Comparison of ENCODE assay signal across 27 mouse cellular contexts in genomic region chr3:68269251-68269650, GRCm38 (mm10).
DNase-seq lines count a peak whose midpoint lies in the region; ATAC-seq lines count a peak whose summit lies in the region.
"Had no signal": no experiment of that assay in that cellular context is flagged by ENCODE, and none has a peak within 500 bp of the region (broad histone marks: within the 10 kb centered on the region; RNA-seq: fewer than 3 reads in every experiment).

No protein-coding gene starts in this region.

- H3K27me3 ChIP-seq in kidney, embryonic 14.5 days (ENCODE audit: control insufficient read depth, insufficient read depth, low read length) = no peaks in the 10 kb centered on the region
- no peaks in the 10 kb centered on the region for H3K27me3 ChIP-seq in embryonic facial prominence, embryonic 10.5 days (replicated peaks; ENCODE audit: low read depth, poor library complexity, severe bottlenecking)
- no peaks in the 10 kb centered on the region for H3K27me3 ChIP-seq in hindbrain, embryonic 15.5 days
- H3K27me3 ChIP-seq: embryonic facial prominence, embryonic 12.5 days; heart, embryonic 13.5 days; intestine, embryonic 15.5 days; midbrain, embryonic 15.5 days; neural tube, embryonic 15.5 days had no signal

- no peaks in the 10 kb centered on the region for H3K4me1 ChIP-seq in kidney, embryonic 14.5 days (ENCODE audit: control insufficient read depth, insufficient read depth, low read length)
- no peaks in the 10 kb centered on the region for H3K4me1 ChIP-seq in embryonic facial prominence, embryonic 10.5 days
- H3K4me1 ChIP-seq in hindbrain, embryonic 15.5 days (replicated peaks) = peaks cover 14% of the 10 kb centered on the region
- H3K4me1 ChIP-seq: embryonic facial prominence, embryonic 12.5 days; heart, embryonic 13.5 days; intestine, embryonic 15.5 days; midbrain, embryonic 15.5 days had no signal

- peak; percentile 80 for ATAC-seq in kidney, embryonic 14.5 days (ENCODE audit: low FRiP score, low TSS enrichment)
- 0 out of 2 replicates have a peak, but pooled peaks have one; percentile 45 for ATAC-seq in hindbrain, embryonic 15.5 days (ENCODE audit: low FRiP score, low read depth)
- ATAC-seq: forebrain, embryonic 16.5 days; intestine, embryonic 15.5 days; midbrain, embryonic 15.5 days had no signal

- 45% methylated on average over 4 of the region's 4 CpGs for WGBS in kidney, embryonic 14.5 days
- 73% methylated on average over 4 of the region's 4 CpGs for WGBS in embryonic facial prominence, embryonic 10.5 days
- 47% methylated on average over 4 of the region's 4 CpGs for WGBS in hindbrain, embryonic 15.5 days

- peak; percentile 33 for DNase-seq in embryo, embryonic 10 days (ENCODE audit: low spot score)
- DNase-seq in embryo, embryonic 11 days = no peak
- DNase-seq in kidney, postnatal 36 days = no peak
- peak; percentile 10 for DNase-seq in embryonic facial prominence, embryonic 10.5 days (ENCODE audit: low spot score)
- DNase-seq in heart, adult 18-20 months = no peak
- DNase-seq: adrenal gland, adult 8-10 months; cerebellum, adult 2 months; cerebellum, postnatal 36 days; heart, postnatal 10 days; kidney, adult 9 months; layer of hippocampus, adult 9-11 months; liver; lung, embryonic 14.5 days; lung, postnatal 14 days; right cerebral cortex, adult 18-20 months; spleen, adult 18-20 months; thymus, postnatal 14 days had no signal

- no peak overlapping the region for H3K4me3 ChIP-seq in kidney, embryonic 14.5 days (ENCODE audit: low read length)
- no peak overlapping the region for H3K4me3 ChIP-seq in embryonic facial prominence, embryonic 10.5 days
- H3K4me3 ChIP-seq in hindbrain, embryonic 15.5 days = no peak overlapping the region
- H3K4me3 ChIP-seq: embryonic facial prominence, embryonic 12.5 days; heart, embryonic 13.5 days; intestine, embryonic 15.5 days; midbrain, embryonic 15.5 days; neural tube, embryonic 15.5 days had no signal

- no peak overlapping the region for H3K4me2 ChIP-seq in kidney, embryonic 14.5 days (replicated peaks; ENCODE audit: low read depth, low read length)
- H3K4me2 ChIP-seq in hindbrain, embryonic 15.5 days = no peak overlapping the region
- H3K4me2 ChIP-seq: embryonic facial prominence, embryonic 12.5 days; heart, embryonic 13.5 days; intestine, embryonic 15.5 days; lung, embryonic 14.5 days; midbrain, embryonic 15.5 days; neural tube, embryonic 15.5 days had no signal

- H3K9me3 ChIP-seq in kidney, embryonic 14.5 days (ENCODE audit: control insufficient read depth, low read length) = no peaks in the 10 kb centered on the region
- H3K9me3 ChIP-seq in embryonic facial prominence, embryonic 10.5 days = no peaks in the 10 kb centered on the region
- H3K9me3 ChIP-seq in hindbrain, embryonic 15.5 days = no peaks in the 10 kb centered on the region
- H3K9me3 ChIP-seq: embryonic facial prominence, embryonic 12.5 days; heart, embryonic 13.5 days; intestine, embryonic 15.5 days; midbrain, embryonic 15.5 days; neural tube, embryonic 15.5 days had no signal

- no peak overlapping the region for H3K9ac ChIP-seq in kidney, embryonic 14.5 days (ENCODE audit: low read depth, low read length)
- no peak overlapping the region for H3K9ac ChIP-seq in hindbrain, embryonic 15.5 days
- H3K9ac ChIP-seq: embryonic facial prominence, embryonic 12.5 days; heart, embryonic 13.5 days; intestine, embryonic 15.5 days; liver, embryonic 14.5 days; lung, embryonic 14.5 days; midbrain, embryonic 15.5 days; neural tube, embryonic 15.5 days had no signal

- H3K27ac ChIP-seq in kidney, embryonic 14.5 days (ENCODE audit: low read depth, low read length) = no peak overlapping the region
- H3K27ac ChIP-seq in embryonic facial prominence, embryonic 10.5 days (replicated peaks) = no peak overlapping the region
- H3K27ac ChIP-seq in hindbrain, embryonic 15.5 days (replicated peaks) = 0 out of 2 replicates have a peak overlapping the region, but pooled peaks have one; percentile 17
- H3K27ac ChIP-seq: embryonic facial prominence, embryonic 12.5 days; heart, embryonic 13.5 days; intestine, embryonic 15.5 days; liver, embryonic 14.5 days; midbrain, embryonic 15.5 days; neural tube, embryonic 15.5 days had no signal

- H3K36me3 ChIP-seq in kidney, embryonic 14.5 days (ENCODE audit: control insufficient read depth, insufficient read depth, low read length) = no peaks in the 10 kb centered on the region
- no peaks in the 10 kb centered on the region for H3K36me3 ChIP-seq in embryonic facial prominence, embryonic 10.5 days (replicated peaks)
- H3K36me3 ChIP-seq in hindbrain, embryonic 15.5 days = no peaks in the 10 kb centered on the region
- H3K36me3 ChIP-seq: embryonic facial prominence, embryonic 12.5 days; G1E; heart, embryonic 13.5 days; intestine, embryonic 15.5 days; midbrain, embryonic 15.5 days; neural tube, embryonic 15.5 days had no signal

Comparison
In these comparisons a context has a peak if more than half of its experiments do, and no peak if none do; other contexts are left out.
1. DNase-seq: peak in embryo, embryonic 10 days (single experiment) and embryonic facial prominence, embryonic 10.5 days (single experiment); none in embryo, embryonic 11 days (single experiment), kidney, postnatal 36 days (0 of 2) and heart, adult 18-20 months (0 of 2).